Mouse (Mus musculus): Measurements from ENCODE around the gene 4931422A03Rik. TPM values are rescaled to one million over a fixed set of nuclear protein-coding genes. Genes with fewer than 3 reads are reported as not detected.

The 4931422A03Rik gene
- total RNA-seq, 2 experiments from 2014 or later, result not detected

- intact Hi-C loops (cut with DNase I), result no loop called here
- no peak for DNase-seq (ENCODE audit: low spot score in 2 of 2)
Observed at GRCm38 (mm10) chr2:103945571-103946092, 82.5 kb downstream of the 4931422A03Rik start.

GRCm38 (mm10) chr2:103944859-103945258 is 83.3 kb downstream of the 4931422A03Rik start:
- no peak for DNase-seq (ENCODE audit: low spot score in 2 of 2)
- intact Hi-C loops (cut with DNase I), result no loop called here

GRCm38 (mm10) chr2:103941085-103941484 is 87.1 kb downstream of the 4931422A03Rik start:
- intact Hi-C loops (cut with DNase I), result no loop called here
- no peak for DNase-seq (ENCODE audit: low spot score in 2 of 2)

GRCm38 (mm10) chr2:103939003-103939402 is 89.2 kb downstream of the 4931422A03Rik start:
- intact Hi-C loops (cut with DNase I), result no loop called here
- no peak for DNase-seq (ENCODE audit: low spot score in 2 of 2)

GRCm38 (mm10) chr2:103938573-103938972 is 89.6 kb downstream of the 4931422A03Rik start:
- no peak for DNase-seq (ENCODE audit: low spot score in 2 of 2)
- intact Hi-C loops (cut with DNase I), result no loop called here

GRCm38 (mm10) chr2:103937670-103938069 is 90.5 kb downstream of the 4931422A03Rik start:
- no peak for DNase-seq (ENCODE audit: low spot score in 2 of 2)
- intact Hi-C loops (cut with DNase I), result no loop called here

GRCm38 (mm10) chr2:103936666-103937065 is 91.5 kb downstream of the 4931422A03Rik start:
- DNase-seq (ENCODE audit: low spot score in 2 of 2), result no peak
- intact Hi-C loops (cut with DNase I), result no loop called here

- intact Hi-C loops (cut with DNase I), result no loop called here
- DNase-seq (ENCODE audit: low spot score in 2 of 2), result no peak
Observed at GRCm38 (mm10) chr2:103935691-103936435, 92.3 kb downstream of the 4931422A03Rik start.

GRCm38 (mm10) chr2:103934670-103935069 is 93.5 kb downstream of the 4931422A03Rik start:
- intact Hi-C loops (cut with DNase I), result no loop called here

GRCm38 (mm10) chr2:103934270-103934669 is 93.9 kb downstream of the 4931422A03Rik start:
- no peak for DNase-seq (ENCODE audit: low spot score in 2 of 2)
- intact Hi-C loops (cut with DNase I), result no loop called here

More at GRCm38 (mm10) chr2:103934670-103935069, 93.5 kb downstream of the 4931422A03Rik start:
- DNase-seq (ENCODE audit: low spot score in 2 of 2), result no peak

- intact Hi-C loops (cut with DNase I), result no loop called here
- DNase-seq (ENCODE audit: low spot score in 2 of 2), result no peak
Observed at GRCm38 (mm10) chr2:103932480-103932879, 95.7 kb downstream of the 4931422A03Rik start.

- intact Hi-C loops (cut with DNase I), result no loop called here
- no peak for DNase-seq (ENCODE audit: low spot score in 2 of 2)
Observed at GRCm38 (mm10) chr2:103932025-103932424, 96.1 kb downstream of the 4931422A03Rik start.

GRCm38 (mm10) chr2:103931511-103931911 is 96.7 kb downstream of the 4931422A03Rik start:
- no peak for DNase-seq (ENCODE audit: low spot score in 2 of 2)

GRCm38 (mm10) chr2:103930306-103931019 is 97.7 kb downstream of the 4931422A03Rik start:
- intact Hi-C loops (cut with DNase I), result no loop called here
- DNase-seq (ENCODE audit: low spot score in 2 of 2), result no peak

More at GRCm38 (mm10) chr2:103931511-103931911, 96.7 kb downstream of the 4931422A03Rik start:
- intact Hi-C loops (cut with DNase I), result no loop called here

- intact Hi-C loops (cut with DNase I), result no loop called here
- DNase-seq (ENCODE audit: low spot score in 2 of 2), result no peak
Observed at GRCm38 (mm10) chr2:103927610-103928145, 100.5 kb downstream of the 4931422A03Rik start.

GRCm38 (mm10) chr2:103926586-103927113 is 101.5 kb downstream of the 4931422A03Rik start:
- intact Hi-C loops (cut with DNase I), result no loop called here
- DNase-seq (ENCODE audit: low spot score in 2 of 2), result no peak

GRCm38 (mm10) chr2:103919488-103919887 is 108.7 kb downstream of the 4931422A03Rik start:
- intact Hi-C loops (cut with DNase I), result no loop called here
- no peak for DNase-seq (ENCODE audit: low spot score in 2 of 2)

- intact Hi-C loops (cut with DNase I), result no loop called here
- no peak for DNase-seq (ENCODE audit: low spot score in 2 of 2)
Observed at GRCm38 (mm10) chr2:103918375-103918774, 109.8 kb downstream of the 4931422A03Rik start.

- no peak for DNase-seq (ENCODE audit: low spot score in 2 of 2)
- intact Hi-C loops (cut with DNase I), result no loop called here
Observed at GRCm38 (mm10) chr2:103917375-103917774, 110.8 kb downstream of the 4931422A03Rik start.

Measured in left cerebral cortex, postnatal 25 days (tissue).